Mouse (Mus musculus): Measurements from ENCODE around the gene Fam177a. TPM values are rescaled to one million over a fixed set of nuclear protein-coding genes. Genes with fewer than 3 reads are reported as not detected.
"Not testable (repeated sequence)": the region's sequence is repeated elsewhere in the genome, so short reads cannot be mapped to it uniquely, and the experiment has no call there.

Gene Fam177a
- 21.6 and 25.1 TPM in 2 replicates for polyA plus RNA-seq (2016; fragmentation: Nextera tagmentation; extraction: Ambion mirVana)

GRCm38 (mm10) chr12:55124242-55124641, at the start of gene Fam177a:
TSS of gene Fam177a (plus strand) at chr12:55124469.
- H3K4me3 ChIP-seq; H3K27me3 ChIP-seq; H3K36me3 ChIP-seq; H3K9me3 ChIP-seq (replicated peaks); H3K4me2 ChIP-seq (replicated peaks); H3K4me1 ChIP-seq; H3K9ac ChIP-seq; H3K27ac ChIP-seq: not testable (repeated sequence)
- peak; percentile 97 for ATAC-seq (ENCODE audit: low FRiP score)
- no CpG with 5 or more reads among the region's 40 CpGs for WGBS

DNA sequence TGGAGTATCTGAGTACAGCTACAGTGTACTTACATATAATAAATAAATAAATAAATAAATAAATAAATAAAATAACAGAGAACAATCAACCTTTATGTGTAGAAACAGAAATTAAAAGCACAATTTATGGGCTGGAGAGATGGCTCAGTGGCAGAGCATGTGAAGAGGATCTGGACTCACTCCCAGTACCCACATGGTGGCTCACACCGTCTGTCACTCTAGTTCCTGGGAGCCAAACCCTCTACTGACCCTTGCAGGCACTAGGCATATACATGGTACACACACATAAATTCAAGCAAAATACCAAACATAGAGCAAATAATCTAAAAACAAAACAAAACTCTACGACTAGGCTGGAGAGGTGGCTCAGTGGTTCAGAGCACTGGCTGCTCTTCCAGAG, 49.0 kb upstream of the Fam177a start:
- no peak overlapping the region for H3K4me3 ChIP-seq
- no peaks in the 10 kb centered on the region for H3K27me3 ChIP-seq
- no peak for ATAC-seq (ENCODE audit: low FRiP score)
- 100% methylated on average over 2 of the region's 2 CpGs for whole genome bisulfite sequencing
- no peak overlapping the region for H3K27ac ChIP-seq
- no peaks in the 10 kb centered on the region for H3K36me3 ChIP-seq
- H3K9ac ChIP-seq: no peak overlapping the region
- no peak overlapping the region for H3K4me2 ChIP-seq (replicated peaks)
- no peaks in the 10 kb centered on the region for H3K9me3 ChIP-seq (replicated peaks)
- H3K4me1 ChIP-seq: 0 out of 2 replicates have a peak, but pooled peaks cover 4% of the 10 kb centered on the region

DNA sequence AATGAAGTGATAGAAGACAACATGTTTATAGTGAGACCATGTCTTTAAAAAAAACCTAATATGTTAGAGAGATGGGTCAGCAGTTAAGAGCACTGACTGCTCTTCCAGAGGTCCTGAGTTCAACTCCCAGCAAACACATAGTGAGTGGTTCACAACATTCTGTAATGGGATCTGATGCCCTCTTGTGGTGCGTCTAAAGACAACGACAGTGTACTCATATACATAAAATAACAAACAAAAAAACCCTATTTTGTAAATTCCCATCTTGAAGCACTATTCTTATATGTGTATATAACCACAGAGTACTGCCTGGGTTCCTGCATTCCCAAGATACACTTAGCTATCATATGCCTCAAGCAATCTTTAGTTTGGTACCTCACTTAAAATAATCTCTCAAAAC, 45.6 kb upstream of the Fam177a start:
- H3K9ac ChIP-seq; H3K4me3 ChIP-seq; H3K27ac ChIP-seq; ATAC-seq (ENCODE audit: low FRiP score); H3K9me3 ChIP-seq (replicated peaks); H3K4me1 ChIP-seq; H3K27me3 ChIP-seq; H3K4me2 ChIP-seq (replicated peaks); H3K36me3 ChIP-seq: not testable (repeated sequence)
- 51% methylated on average over 2 of the region's 2 CpGs for WGBS

DNA sequence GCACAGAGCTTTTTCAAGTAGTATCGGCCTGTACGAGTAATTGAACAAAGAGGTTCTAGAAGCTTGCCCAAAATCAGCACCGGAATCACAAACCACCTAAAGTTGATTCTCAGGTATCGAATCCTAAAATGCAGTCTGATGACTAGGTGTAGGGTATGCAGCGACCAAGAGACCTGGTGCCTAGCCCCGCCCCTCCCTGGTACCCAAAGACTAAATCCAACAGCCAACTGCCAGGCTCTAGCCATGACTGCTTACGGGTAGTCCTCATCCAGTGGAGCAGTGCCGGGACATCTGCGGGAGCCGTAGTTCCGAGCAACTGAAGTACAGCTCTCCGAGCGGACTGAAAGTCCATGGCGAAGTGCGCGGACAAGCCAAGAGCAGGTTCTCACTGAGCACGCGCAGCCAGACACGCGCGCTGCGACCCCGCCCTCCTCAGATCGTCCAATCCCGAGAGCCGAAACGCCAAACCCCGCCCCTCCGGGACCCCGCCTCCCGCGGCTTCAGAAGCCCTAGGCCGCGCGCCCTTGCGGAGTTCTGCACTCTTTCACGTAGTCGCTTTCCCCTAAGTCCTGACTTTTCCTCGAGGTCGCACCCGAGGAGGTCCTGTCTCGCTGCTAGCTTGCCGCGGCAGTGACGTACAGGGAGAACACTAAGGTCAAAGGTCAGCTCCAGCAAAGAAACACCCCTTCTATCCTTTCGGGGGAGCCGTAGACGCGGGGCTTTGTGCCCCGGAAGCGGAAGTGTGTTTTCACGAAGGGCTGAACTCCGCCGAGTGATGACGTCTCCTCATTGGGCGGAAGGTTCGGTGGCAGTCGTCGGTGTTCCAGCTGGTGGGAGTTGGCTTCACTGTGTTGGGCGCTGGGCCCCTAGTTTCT, 44.3 kb upstream of the Fam177a start, which contains the start of the genes 2700097O09Rik and Srp54a:
TSS of gene 2700097O09Rik (minus strand) at position 385 of the 875 bp plus-strand sequence.
TSS of gene Srp54a (plus strand) at position 537 of the 875 bp plus-strand sequence.
- H3K27ac ChIP-seq: peak within 1 kb of the TSS; percentile 75
- not testable (repeated sequence) for H3K36me3 ChIP-seq; H3K4me1 ChIP-seq; H3K27me3 ChIP-seq; H3K9me3 ChIP-seq (replicated peaks)
- under 1% methylated on average over 60 of the region's 60 CpGs for WGBS
- H3K9ac ChIP-seq: peak within 1 kb of the TSS; percentile 76
- peak within 1 kb of the TSS; percentile 57 for H3K4me2 ChIP-seq (replicated peaks)
- peak within 1 kb of the TSS; percentile 74 for H3K4me3 ChIP-seq
- ATAC-seq (ENCODE audit: low FRiP score): peak; percentile 99

GRCm38 (mm10) chr12:55080601-55080942, 43.7 kb upstream of the Fam177a start:
- Histone ChIP-seq H3K27ac (peak overlapping the region; percentile 71; the same call in 1 of the 2 replicates), H3K4me2 (replicated peaks) (peak overlapping the region; percentile 51), H3K4me3 (peak overlapping the region; percentile 74), H3K9ac (peak overlapping the region; percentile 76)
- not testable (repeated sequence) for H3K36me3 ChIP-seq; ATAC-seq (ENCODE audit: low FRiP score); H3K4me1 ChIP-seq; H3K27me3 ChIP-seq; H3K9me3 ChIP-seq (replicated peaks)
- WGBS: under 1% methylated on average over 25 of the region's 25 CpGs

GRCm38 (mm10) chr12:55092127-55092526, 32.1 kb upstream of the Fam177a start:
- H3K4me2 ChIP-seq (replicated peaks); H3K27ac ChIP-seq; H3K4me3 ChIP-seq; H3K9ac ChIP-seq; ATAC-seq (ENCODE audit: low FRiP score); H3K4me1 ChIP-seq; H3K9me3 ChIP-seq (replicated peaks); H3K27me3 ChIP-seq; H3K36me3 ChIP-seq: not testable (repeated sequence)
- 98% methylated on average over 2 of the region's 7 CpGs for WGBS

DNA sequence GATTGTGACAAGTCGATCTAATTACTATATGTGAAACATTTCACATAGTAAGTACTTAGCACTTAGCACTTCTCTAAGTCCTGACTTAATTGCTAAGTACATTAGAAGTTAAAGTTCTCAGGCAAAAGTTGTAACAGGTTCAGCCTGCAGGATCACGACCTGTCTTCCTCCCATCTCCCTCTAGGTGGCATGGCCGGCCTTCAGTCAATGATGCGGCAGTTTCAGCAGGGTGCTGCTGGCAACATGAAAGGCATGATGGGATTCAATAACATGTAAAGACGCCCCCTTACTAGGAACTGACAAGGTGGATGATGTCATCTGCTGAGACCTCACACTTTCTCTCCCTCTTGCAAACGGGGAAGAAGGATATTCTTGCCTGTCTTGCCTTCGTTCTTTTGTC, 11.7 kb upstream of the Fam177a start:
- H3K9ac ChIP-seq; H3K4me1 ChIP-seq; H3K27me3 ChIP-seq; H3K27ac ChIP-seq; H3K4me2 ChIP-seq (replicated peaks); ATAC-seq (ENCODE audit: low FRiP score); H3K36me3 ChIP-seq; H3K4me3 ChIP-seq; H3K9me3 ChIP-seq (replicated peaks): not testable (repeated sequence)
- WGBS: no CpG with 5 or more reads among the region's 7 CpGs

- peak; percentile 42 for ATAC-seq (ENCODE audit: low FRiP score)
- not testable (repeated sequence) for H3K9me3 ChIP-seq (replicated peaks); H3K4me3 ChIP-seq; H3K4me2 ChIP-seq (replicated peaks); H3K4me1 ChIP-seq; H3K36me3 ChIP-seq; H3K9ac ChIP-seq; H3K27me3 ChIP-seq; H3K27ac ChIP-seq
- no CpG with 5 or more reads among the region's 18 CpGs for WGBS
Observed at GRCm38 (mm10) chr12:55124731-55125130, 462 bp downstream of the Fam177a start.

DNA sequence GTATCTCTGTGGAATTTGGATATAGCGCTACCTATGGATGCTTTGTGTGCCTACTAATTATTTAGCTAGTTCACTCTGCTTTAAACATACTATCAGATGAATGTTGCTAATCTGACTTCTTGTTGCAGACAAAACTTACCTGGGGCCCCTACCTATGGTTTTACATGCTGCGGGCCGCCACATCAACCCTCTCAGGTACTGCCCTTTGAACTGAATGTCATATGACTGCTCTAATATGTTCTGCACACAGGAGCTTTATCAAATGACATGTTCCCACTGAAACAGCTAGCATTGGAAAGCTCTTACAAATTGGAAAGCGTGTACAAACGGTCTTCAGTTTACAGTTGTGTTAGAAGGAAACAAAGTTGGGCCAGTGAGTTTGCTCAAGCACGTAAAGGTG, 11.3 kb downstream of the Fam177a start:
- not testable (repeated sequence) for H3K4me1 ChIP-seq; H3K27me3 ChIP-seq; ATAC-seq (ENCODE audit: low FRiP score); H3K4me3 ChIP-seq; H3K27ac ChIP-seq; H3K9ac ChIP-seq; H3K9me3 ChIP-seq (replicated peaks); H3K36me3 ChIP-seq; H3K4me2 ChIP-seq (replicated peaks)
- no CpG with 5 or more reads among the region's 6 CpGs for WGBS

DNA sequence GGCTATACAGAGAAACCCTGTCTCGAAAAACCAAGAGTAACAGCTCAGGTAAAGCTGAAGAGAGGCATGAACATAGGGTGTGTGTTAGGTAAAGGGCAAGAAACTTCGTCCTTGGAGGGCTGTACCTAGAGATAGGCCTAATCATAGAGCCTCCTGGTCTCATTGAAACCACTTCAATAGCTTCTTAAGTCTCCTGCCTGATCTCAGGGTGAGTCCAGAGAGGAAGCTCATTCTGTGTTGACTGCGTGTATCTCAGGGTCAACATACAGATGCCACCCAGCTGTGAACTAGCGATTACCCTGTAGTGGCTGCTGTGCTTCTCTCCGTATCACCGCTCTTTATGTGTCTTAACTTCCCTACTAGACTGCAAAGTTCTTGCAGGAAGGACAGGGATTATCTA, 13.6 kb downstream of the Fam177a start:
- WGBS: no CpG with 5 or more reads among the region's 6 CpGs
- not testable (repeated sequence) for H3K9me3 ChIP-seq (replicated peaks); H3K27ac ChIP-seq; H3K36me3 ChIP-seq; ATAC-seq (ENCODE audit: low FRiP score); H3K4me2 ChIP-seq (replicated peaks); H3K4me3 ChIP-seq; H3K4me1 ChIP-seq; H3K9ac ChIP-seq; H3K27me3 ChIP-seq

GRCm38 (mm10) chr12:55154559-55155448, 30.5 kb downstream of the Fam177a start, which contains the start of gene Srp54b:
TSS of gene Srp54b (plus strand) at chr12:55155104.
- ATAC-seq (ENCODE audit: low FRiP score): peak; percentile 99
- H3K4me1 ChIP-seq: not testable (repeated sequence)

DNA sequence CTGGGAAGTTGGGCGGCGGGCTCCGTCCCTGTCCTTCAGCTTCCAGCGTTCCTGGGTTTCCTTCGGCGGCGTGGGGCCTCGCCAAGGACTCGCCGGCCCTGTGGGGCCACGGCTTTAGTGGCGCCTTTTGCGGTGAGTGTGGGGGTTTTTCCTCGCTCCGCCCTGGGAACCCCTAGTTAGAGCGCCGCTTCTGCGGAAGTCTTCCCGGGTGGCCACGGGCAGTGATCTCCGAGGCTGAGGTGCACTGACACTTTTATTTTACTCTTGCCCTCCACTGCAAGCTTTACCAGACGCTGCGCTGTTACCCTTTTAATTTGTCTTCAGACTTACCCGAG, 31.1 kb downstream of the Fam177a start:
- not testable (repeated sequence) for H3K27ac ChIP-seq; H3K36me3 ChIP-seq; H3K9me3 ChIP-seq (replicated peaks); H3K9ac ChIP-seq; H3K4me1 ChIP-seq; H3K27me3 ChIP-seq
- Histone ChIP-seq H3K4me3 (peak overlapping the region; percentile 30), H3K4me2 (replicated peaks) (0 out of 2 replicates have a peak overlapping the region, but pooled peaks have one; percentile 29)
- 2% methylated on average over 10 of the region's 24 CpGs for WGBS
- peak; percentile 49; the same call in 1 of the 2 replicates for ATAC-seq (ENCODE audit: low FRiP score)

More at GRCm38 (mm10) chr12:55154559-55155448, 30.5 kb downstream of the Fam177a start, which contains the start of gene Srp54b:
- not testable (repeated sequence) for H3K27me3 ChIP-seq; H3K9me3 ChIP-seq (replicated peaks); H3K36me3 ChIP-seq; H3K9ac ChIP-seq; H3K27ac ChIP-seq
- H3K4me3 ChIP-seq: peak within 1 kb of the TSS; percentile 30
- WGBS: no CpG with 5 or more reads among the region's 57 CpGs
- H3K4me2 ChIP-seq (replicated peaks): 0 out of 2 replicates have a peak within 1 kb of the TSS, but pooled peaks have one; percentile 29
